Mouse (Mus musculus) forebrain, embryonic 15.5 days (tissue): ENCODE measurements around the gene Dcdc2a. TPM values are rescaled to one million over a fixed set of nuclear protein-coding genes. Genes with fewer than 3 reads are reported as not detected.

Experiments used
- ATAC-seq: fragments of 200-750 bp; cut with Nextera tagmentation; replicated peaks from 2 replicates; pipeline ENCODE4 v1.8.0; 2017; ENCODE audit warnings: mild to moderate bottlenecking, moderate TSS enrichment, moderate library complexity
- H3K27ac ChIP-seq: fragments of 300-500 bp; sonication (generic); replicated peaks from 2 replicates; pipeline ENCODE4 v1.5.1; 2015; ENCODE audit warnings: mild to moderate bottlenecking, inconsistent platforms
- H3K27me3 ChIP-seq: fragments of 300-500 bp; sonication (generic); 2 replicates; pipeline ENCODE4 v1.6.1; 2015; ENCODE audit warnings: inconsistent platforms
- H3K36me3 ChIP-seq: fragments of 300-500 bp; sonication (generic); 2 replicates; pipeline ENCODE4 v1.6.1; 2015; ENCODE audit warnings: mild to moderate bottlenecking, inconsistent platforms
- H3K4me1 ChIP-seq: fragments of 300-500 bp; sonication (generic); 2 replicates; pipeline ENCODE4 v1.6.1; 2015; ENCODE audit warnings: inconsistent platforms
- H3K4me2 ChIP-seq: fragments of 300-500 bp; sonication (generic); replicated peaks from 2 replicates; pipeline ENCODE4 v1.6.1; 2015; ENCODE audit warnings: mild to moderate bottlenecking, inconsistent platforms
- H3K4me3 ChIP-seq: fragments of 300-500 bp; sonication (generic); 2 replicates; pipeline ENCODE4 v1.5.1; 2015; ENCODE audit warnings: mild to moderate bottlenecking, inconsistent platforms
- H3K9ac ChIP-seq: fragments of 300-500 bp; sonication (generic); replicated peaks from 2 replicates; pipeline ENCODE4 v1.6.1; 2015; ENCODE audit warnings: mild to moderate bottlenecking, inconsistent platforms
- H3K9me3 ChIP-seq: fragments of 300-500 bp; sonication (generic); 2 replicates; pipeline ENCODE4 v1.6.1; 2016; ENCODE audit warnings: inconsistent platforms
- WGBS: fragments of 180-500 bp; shearing (Covaris S2); methylation state at CpG from one replicate; pipeline ENCODE4 v1.1.7; 2015; ENCODE audit warnings: mixed read lengths; 5-methylcytosine and 5-hydroxymethylcytosine counted together
- polyA plus RNA-seq: library from polyadenylated mRNA; unstranded; fragments of >200 nt; fragmentation: Nextera tagmentation; extraction: Ambion mirVana; gene quantifications from 2 replicates; pipeline ENCODE4 v1.2.1, GENCODE M21; 2015

Gene Dcdc2a
- 1.4 and 1.8 TPM in 2 replicates for polyA plus RNA-seq

- H3K36me3 ChIP-seq, result no peaks in the 10 kb centered on the region
- peaks cover 17% of the 10 kb centered on the region for H3K4me1 ChIP-seq
- H3K9me3 ChIP-seq, result no peaks in the 10 kb centered on the region
- H3K27ac ChIP-seq, result no peak within 1 kb of the TSS
- peak; percentile 80 for ATAC-seq
- H3K4me3 ChIP-seq, result peak within 1 kb of the TSS; percentile 44
- H3K27me3 ChIP-seq, result peaks cover 7% of the 10 kb centered on the region
- 2% methylated on average over 63 of the region's 63 CpGs for WGBS
- peak within 1 kb of the TSS; percentile 23 for H3K9ac ChIP-seq
- H3K4me2 ChIP-seq, result peak within 1 kb of the TSS; percentile 77
These were observed at the start of gene Dcdc2a for GRCm38 (mm10) chr13:25055873-25056667. Dcdc2a (plus strand) TSS chr13:25056004.

DNA sequence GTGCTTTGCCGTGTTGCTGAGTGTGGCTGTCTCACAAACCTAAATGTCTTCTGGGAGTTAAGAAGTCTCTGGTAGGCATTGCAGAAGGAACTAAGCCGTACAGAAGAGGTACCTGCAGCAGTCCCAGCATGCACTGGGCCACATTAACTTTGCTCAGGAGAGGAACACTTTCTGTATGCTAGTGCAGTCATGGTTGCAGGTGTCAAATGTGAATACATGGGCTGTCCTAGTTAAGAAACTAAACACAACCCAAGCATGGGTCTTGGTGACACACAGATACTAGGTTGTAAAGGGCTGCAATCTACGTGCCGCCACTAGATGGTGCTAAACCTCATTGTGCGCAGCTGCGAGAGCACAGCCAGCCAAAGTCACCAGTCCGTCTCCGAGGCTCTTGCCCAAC lies 48.7 kb upstream of the Dcdc2a start:
- Histone ChIP-seq H3K9me3 (no peaks in the 10 kb centered on the region), H3K4me3 (no peak overlapping the region), H3K9ac (no peak overlapping the region), H3K4me1 (no peaks in the 10 kb centered on the region), H3K36me3 (peaks cover 26% of the 10 kb centered on the region), H3K27me3 (no peaks in the 10 kb centered on the region), H3K4me2 (no peak overlapping the region), H3K27ac (no peak overlapping the region)
- WGBS, result 82% methylated on average over 5 of the region's 8 CpGs
- no peak for ATAC-seq

- peaks cover 20% of the 10 kb centered on the region for H3K4me1 ChIP-seq
- ATAC-seq, result no peak
- WGBS, result 90% methylated on average over 9 of the region's 9 CpGs
- no peaks in the 10 kb centered on the region for H3K36me3 ChIP-seq
- no peak overlapping the region for H3K27ac ChIP-seq
- H3K4me3 ChIP-seq, result no peak overlapping the region
- H3K9ac ChIP-seq, result no peak overlapping the region
- H3K27me3 ChIP-seq, result no peaks in the 10 kb centered on the region
- no peaks in the 10 kb centered on the region for H3K9me3 ChIP-seq
- H3K4me2 ChIP-seq, result no peak overlapping the region; the same call in 1 of the 2 replicates
These were observed 37.5 kb upstream of the Dcdc2a start for GRCm38 (mm10) chr13:25018316-25018715.

DNA sequence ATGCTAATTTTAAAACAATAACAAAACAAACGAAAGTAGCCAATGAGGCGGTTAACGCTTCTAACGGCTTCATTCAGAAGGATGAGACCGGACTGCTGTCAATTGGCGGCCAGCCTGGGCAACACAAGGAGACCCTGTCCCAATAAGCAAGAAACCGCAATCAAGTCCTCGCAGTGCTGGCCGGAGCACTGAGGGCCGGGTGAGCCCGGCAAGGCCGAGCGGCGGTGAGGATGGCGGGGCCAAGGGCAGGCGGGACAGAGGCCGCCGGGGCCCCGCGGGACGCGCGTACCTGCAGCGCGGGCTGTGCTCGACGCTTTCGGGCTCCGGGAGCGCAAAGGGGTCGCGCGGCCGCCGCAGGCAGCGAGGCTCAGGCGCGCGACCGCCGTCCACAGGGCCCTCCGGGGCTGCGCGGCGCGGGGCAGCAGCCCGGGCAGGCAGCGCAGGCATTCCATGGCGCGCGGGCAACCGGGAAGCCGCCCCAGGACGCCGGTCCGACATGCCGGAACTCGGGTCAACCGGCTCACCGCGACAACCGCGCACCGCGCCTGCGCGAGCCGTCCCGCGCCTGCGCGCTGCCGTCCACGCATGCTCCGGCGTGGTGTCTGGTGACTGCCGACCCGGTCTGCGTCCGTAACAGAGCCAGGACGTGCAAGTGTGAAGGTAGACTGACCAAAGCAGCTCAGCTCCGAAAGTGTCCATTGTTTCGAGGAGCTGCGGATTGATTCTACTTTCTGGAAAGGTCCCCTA lies 35.8 kb upstream of the Dcdc2a start, which contains the start of gene Mrs2:
Gene Mrs2 (minus strand): TSS at position 587 of the 747 bp plus-strand sequence.
- Histone ChIP-seq H3K4me3 (peak within 1 kb of the TSS; percentile 78), H3K27ac (peak within 1 kb of the TSS; percentile 71), H3K9me3 (no peaks in the 10 kb centered on the region), H3K27me3 (no peaks in the 10 kb centered on the region), H3K9ac (peak within 1 kb of the TSS; percentile 78), H3K36me3 (no peaks in the 10 kb centered on the region), H3K4me2 (peak within 1 kb of the TSS; percentile 65), H3K4me1 (peaks cover 20% of the 10 kb centered on the region)
- WGBS, result under 1% methylated on average over 82 of the region's 84 CpGs
- peak; percentile 96 for ATAC-seq

DNA sequence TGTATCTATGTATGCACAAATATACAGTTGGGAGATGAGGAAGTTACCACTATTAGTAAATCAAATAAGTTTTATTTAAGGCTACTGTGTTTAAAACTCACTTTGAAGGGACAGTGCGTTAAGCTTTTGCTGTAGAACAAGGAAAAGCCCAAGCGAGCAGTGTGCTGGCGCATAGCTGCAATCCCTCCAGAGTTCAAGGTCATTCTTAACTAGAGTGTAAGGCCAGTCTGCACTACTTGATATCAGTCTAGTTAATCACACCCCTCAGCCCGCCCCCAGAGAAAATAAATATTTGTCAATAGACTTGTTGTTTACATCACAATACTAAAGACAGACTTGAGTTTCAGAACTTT lies 35.3 kb upstream of the Dcdc2a start:
- Histone ChIP-seq H3K4me1 (peaks cover 20% of the 10 kb centered on the region), H3K9me3 (no peaks in the 10 kb centered on the region), H3K4me3 (peak overlapping the region; percentile 78), H3K4me2 (peak overlapping the region; percentile 65), H3K27ac (peak overlapping the region; percentile 71), H3K27me3 (no peaks in the 10 kb centered on the region), H3K36me3 (no peaks in the 10 kb centered on the region), H3K9ac (peak overlapping the region; percentile 78)
- 47% methylated on average over 4 of the region's 4 CpGs for whole genome bisulfite sequencing
- ATAC-seq, result peak; percentile 44

DNA sequence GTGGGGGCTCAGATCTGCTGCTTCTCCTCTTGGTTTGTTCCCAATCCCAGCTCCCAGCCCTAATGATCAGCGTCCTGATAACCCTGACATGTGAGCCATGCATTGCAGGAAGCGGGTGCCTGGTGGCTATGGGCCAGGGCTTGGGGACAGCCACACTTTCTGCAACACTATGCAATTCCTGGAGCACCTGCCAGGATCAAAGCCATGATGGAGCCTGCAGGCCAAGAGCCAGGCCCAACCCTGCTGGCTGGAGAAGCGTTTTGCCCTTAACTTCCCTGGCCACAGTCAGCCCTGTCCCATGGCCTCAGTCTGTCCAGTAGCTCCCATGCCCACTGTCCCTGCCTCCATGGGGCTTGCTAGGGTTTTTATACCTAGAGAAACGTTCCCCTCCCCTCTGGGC lies 33.4 kb upstream of the Dcdc2a start:
- H3K4me2 ChIP-seq, result no peak overlapping the region
- H3K4me1 ChIP-seq, result peaks cover 20% of the 10 kb centered on the region
- 72% methylated on average over 4 of the region's 4 CpGs for WGBS
- H3K9ac ChIP-seq, result no peak overlapping the region
- H3K9me3 ChIP-seq, result no peaks in the 10 kb centered on the region
- H3K36me3 ChIP-seq, result no peaks in the 10 kb centered on the region
- ATAC-seq, result no peak
- no peak overlapping the region for H3K4me3 ChIP-seq
- H3K27ac ChIP-seq, result no peak overlapping the region
- H3K27me3 ChIP-seq, result no peaks in the 10 kb centered on the region

DNA sequence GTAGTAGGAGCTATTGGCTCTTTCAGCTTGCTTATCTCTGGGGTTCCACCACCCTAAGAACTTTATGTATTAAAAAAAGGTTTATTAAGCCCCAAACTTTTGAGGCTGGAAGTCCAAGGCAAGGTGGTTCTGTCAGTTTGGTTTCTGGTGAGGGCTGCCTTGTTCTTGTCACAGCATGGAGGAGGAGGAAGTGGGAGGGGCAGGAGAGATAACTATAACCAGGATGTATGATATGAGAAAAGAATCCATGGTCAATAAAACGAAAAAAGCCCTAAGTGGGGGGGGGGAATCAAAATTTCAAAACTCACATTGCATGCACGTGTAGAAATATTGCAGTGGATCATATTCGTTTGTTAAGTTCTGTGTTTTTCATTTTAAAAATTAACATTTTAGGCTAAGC lies 32.7 kb upstream of the Dcdc2a start:
- Histone ChIP-seq H3K9ac (no peak overlapping the region), H3K4me2 (no peak overlapping the region), H3K4me1 (peaks cover 19% of the 10 kb centered on the region), H3K9me3 (no peaks in the 10 kb centered on the region), H3K27ac (no peak overlapping the region), H3K27me3 (no peaks in the 10 kb centered on the region), H3K36me3 (no peaks in the 10 kb centered on the region), H3K4me3 (no peak overlapping the region)
- WGBS, result 79% methylated on average over 3 of the region's 3 CpGs
- ATAC-seq, result no peak

- H3K4me3 ChIP-seq, result no peak overlapping the region
- H3K4me1 ChIP-seq, result peaks cover 5% of the 10 kb centered on the region
- H3K27ac ChIP-seq, result no peak overlapping the region
- 38% methylated on average over 2 of the region's 2 CpGs for WGBS
- no peaks in the 10 kb centered on the region for H3K36me3 ChIP-seq
- H3K4me2 ChIP-seq, result no peak overlapping the region
- no peak overlapping the region for H3K9ac ChIP-seq
- no peaks in the 10 kb centered on the region for H3K27me3 ChIP-seq
- no peaks in the 10 kb centered on the region for H3K9me3 ChIP-seq
- ATAC-seq, result no peak
These were observed 31.1 kb upstream of the Dcdc2a start for GRCm38 (mm10) chr13:25024655-25025054.

DNA sequence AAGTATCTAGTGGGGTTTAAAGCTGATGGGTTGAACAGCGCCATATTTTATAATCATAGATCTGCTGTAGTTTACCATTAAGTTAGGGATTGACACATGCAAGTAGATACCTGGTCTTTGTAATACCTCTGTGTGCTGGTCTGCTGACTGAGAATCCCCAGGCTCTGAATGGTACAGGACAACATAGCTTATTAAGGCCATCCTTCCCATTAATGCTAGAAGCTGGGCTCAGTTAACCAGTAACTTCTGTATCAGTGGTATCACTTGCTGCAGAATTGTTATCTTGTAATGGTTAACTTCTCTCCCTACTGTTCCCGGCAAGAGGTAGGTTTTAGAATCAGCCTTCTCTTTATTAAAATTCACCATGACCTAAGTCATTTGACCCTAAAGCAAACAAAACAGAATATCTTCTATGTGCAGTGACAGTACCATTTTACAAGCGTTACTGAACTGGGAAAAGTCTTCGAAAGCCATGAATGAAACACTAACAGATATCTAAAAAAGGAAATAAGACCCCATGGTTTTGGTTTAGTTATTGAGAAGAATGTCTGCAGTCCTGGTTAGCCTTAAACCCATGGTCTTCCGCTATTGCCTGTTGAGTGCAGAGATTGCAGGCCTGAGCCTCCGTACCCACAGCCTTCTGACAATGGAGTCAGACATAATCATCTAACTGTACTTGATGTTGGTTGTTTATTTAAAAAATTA lies 29.2 kb upstream of the Dcdc2a start:
- WGBS, result 95% methylated on average over 6 of the region's 6 CpGs
- no peak for ATAC-seq
- no peaks in the 10 kb centered on the region for H3K9me3 ChIP-seq

GRCm38 (mm10) chr13:25027114-25027425 lies 28.7 kb upstream of the Dcdc2a start:
- H3K36me3 ChIP-seq, result no peaks in the 10 kb centered on the region
- no peak overlapping the region for H3K4me2 ChIP-seq
- H3K27me3 ChIP-seq, result no peaks in the 10 kb centered on the region
- H3K4me1 ChIP-seq, result no peaks in the 10 kb centered on the region
- H3K27ac ChIP-seq, result no peak overlapping the region
- H3K9ac ChIP-seq, result no peak overlapping the region
- ATAC-seq, result no peak
- H3K4me3 ChIP-seq, result no peak overlapping the region
- no peaks in the 10 kb centered on the region for H3K9me3 ChIP-seq
- 77% methylated on average over 3 of the region's 3 CpGs for WGBS

More for the DNA sequence above, 29.2 kb upstream of the Dcdc2a start:
- no peaks in the 10 kb centered on the region for H3K4me1 ChIP-seq
- no peak overlapping the region for H3K9ac ChIP-seq
- no peaks in the 10 kb centered on the region for H3K36me3 ChIP-seq
- H3K27me3 ChIP-seq, result no peaks in the 10 kb centered on the region
- H3K4me3 ChIP-seq, result no peak overlapping the region
- no peak overlapping the region for H3K27ac ChIP-seq
- no peak overlapping the region for H3K4me2 ChIP-seq

- H3K9me3 ChIP-seq, result no peaks in the 10 kb centered on the region
- WGBS, result 84% methylated on average over 2 of the region's 2 CpGs
- H3K27ac ChIP-seq, result no peak overlapping the region
- no peaks in the 10 kb centered on the region for H3K27me3 ChIP-seq
- no peaks in the 10 kb centered on the region for H3K36me3 ChIP-seq
- no peak overlapping the region for H3K4me3 ChIP-seq
- no peak overlapping the region for H3K4me2 ChIP-seq
- H3K9ac ChIP-seq, result no peak overlapping the region
- ATAC-seq, result no peak
- no peaks in the 10 kb centered on the region for H3K4me1 ChIP-seq
These were observed 16.3 kb upstream of the Dcdc2a start for GRCm38 (mm10) chr13:25039488-25039887.

- 88% methylated on average over 5 of the region's 5 CpGs for WGBS
- no peak for ATAC-seq
- H3K9ac ChIP-seq, result no peak overlapping the region
These were observed 3.1 kb upstream of the Dcdc2a start for GRCm38 (mm10) chr13:25052671-25053070.

More at GRCm38 (mm10) chr13:25052671-25053070, 3.1 kb upstream of the Dcdc2a start:
- H3K4me2 ChIP-seq, result no peak overlapping the region
- H3K27me3 ChIP-seq, result peaks cover 7% of the 10 kb centered on the region
- no peak overlapping the region for H3K27ac ChIP-seq
- H3K4me3 ChIP-seq, result no peak overlapping the region
- no peaks in the 10 kb centered on the region for H3K9me3 ChIP-seq
- peaks cover 17% of the 10 kb centered on the region for H3K4me1 ChIP-seq
- no peaks in the 10 kb centered on the region for H3K36me3 ChIP-seq
